Mouse (Mus musculus) kidney, adult 9 months (tissue): ENCODE results near the gene Nanos2.
A peak's percentile ranks its signal among the peaks of the same experiment; 100 is the strongest.

Experiments used
- DNase-seq: peaks from one replicate; pipeline ENCODE4 v3.0.0; 2022

Gene Nanos2

GRCm38 (mm10) chr7:18991660-18992293 is 4.6 kb downstream of the Nanos2 start:
- DNase-seq, result no peak

DNA sequence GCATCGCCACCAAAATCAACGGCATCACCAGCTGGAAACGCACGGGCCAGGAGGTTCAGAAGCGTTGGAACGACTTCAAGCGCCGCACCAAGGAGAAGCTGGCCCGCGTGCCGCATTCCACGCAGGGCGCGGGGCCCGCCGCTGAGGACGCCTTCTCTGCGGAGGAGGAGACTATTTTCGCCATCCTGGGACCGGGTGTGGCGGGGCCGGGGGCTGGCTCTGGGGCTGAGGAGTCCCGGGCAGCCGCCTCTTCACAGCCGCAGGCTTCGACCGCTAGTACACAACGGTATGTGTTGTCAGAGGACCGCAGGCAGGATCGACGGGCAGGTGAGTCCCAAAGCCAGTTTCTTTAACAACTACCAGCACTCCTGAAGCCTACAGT is 5.1 kb downstream of the Nanos2 start:
- DNase-seq, result no peak

DNA sequence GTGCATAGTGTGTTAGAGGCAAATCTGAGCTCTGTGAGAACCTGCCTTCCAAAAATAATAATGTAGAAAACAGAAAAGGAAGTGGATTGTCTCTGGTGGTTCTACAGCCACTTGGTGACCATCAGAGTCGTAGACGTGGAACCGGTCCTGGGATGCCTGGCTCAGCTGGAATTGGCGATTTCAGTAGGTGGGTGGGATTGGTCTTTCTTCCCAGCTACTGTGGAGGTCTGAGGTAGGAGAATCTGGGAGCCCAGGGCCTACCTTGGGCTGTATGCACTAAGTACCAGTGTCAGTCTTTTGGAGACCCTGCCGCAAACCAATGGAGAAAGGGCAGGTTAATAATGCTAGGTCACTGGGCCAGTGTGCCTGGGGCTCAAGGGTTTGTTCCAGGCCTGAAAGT is 5.8 kb downstream of the Nanos2 start:
- no peak for DNase-seq

DNA sequence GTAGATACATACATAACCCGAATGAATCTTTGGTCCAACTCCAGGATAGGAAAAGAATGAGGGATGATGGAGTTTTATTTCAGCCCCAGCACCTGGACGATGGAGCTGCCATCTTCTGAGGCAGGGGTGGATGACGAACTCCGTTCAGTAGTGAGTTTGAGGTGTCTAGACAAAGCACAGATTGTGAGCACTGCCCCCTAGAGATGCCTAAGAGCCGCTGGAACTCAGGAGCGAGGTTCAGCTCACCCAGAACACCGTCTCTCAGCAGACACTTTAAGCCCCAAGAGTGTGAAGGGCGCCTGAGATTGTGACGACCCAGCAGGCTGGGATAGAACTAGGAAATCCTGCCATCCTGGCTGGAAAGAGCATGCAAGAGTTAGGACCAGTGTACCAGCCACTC is 11.6 kb downstream of the Nanos2 start:
- no peak for DNase-seq

DNA sequence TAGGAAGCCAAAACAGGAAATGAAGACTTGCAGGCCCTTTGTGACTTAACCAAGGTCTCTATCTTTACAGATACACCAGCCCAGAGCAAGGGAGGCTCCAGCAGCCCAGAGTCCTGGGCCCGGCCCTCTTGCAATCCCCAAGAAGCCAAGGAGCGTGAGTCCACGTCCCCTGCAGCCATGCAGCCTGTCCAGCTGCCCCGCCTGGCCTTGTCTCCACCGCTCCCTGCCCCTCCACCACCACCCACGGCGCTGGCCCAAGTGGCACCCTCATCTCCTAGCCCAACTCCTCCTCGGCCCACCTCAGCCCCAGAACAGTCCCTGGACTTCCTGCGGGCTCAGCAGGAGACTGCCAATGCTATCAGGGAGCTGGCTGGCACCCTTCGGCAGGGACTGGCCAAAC is 13.2 kb downstream of the Nanos2 start:
- DNase-seq, result no peak

DNA sequence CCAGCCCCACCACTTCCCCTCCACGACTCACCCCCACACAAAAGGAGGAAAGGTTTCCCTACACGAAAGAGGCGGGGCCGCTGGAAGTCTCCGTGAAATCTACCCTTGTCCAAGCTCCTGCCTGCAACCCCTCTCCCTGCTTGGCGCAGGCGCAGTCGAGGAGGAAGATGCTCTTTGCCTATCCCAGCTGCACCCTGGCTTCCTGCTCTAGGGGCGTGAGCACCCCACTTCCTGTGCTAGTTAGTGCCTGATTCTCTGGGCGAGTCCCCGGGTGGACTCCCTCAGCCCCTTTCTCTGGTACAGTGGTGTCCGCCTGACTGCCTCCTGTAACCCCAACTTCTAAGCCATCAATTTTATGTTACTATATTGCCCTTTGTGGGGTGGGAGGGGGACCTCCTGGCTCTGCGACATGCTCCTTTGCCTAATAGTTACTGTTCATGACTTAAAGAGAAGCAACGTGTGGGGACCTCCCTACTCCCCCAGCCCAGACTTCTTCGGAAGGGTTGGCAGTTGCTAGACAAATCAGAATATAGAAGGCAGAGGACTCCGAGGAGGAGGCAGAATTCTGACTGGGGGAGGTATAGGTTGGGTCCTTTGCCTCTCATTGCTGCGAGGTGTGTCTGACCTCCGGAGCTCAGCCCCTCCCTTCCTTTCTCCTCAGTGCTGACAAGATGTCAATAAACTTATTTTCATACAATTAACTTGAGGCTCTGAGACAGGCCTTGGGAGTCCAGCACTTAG is 14.0 kb downstream of the Nanos2 start:
- DNase-seq, result peak; percentile 67

GRCm38 (mm10) chr7:19001807-19002085 is 14.5 kb downstream of the Nanos2 start:
- no peak for DNase-seq

GRCm38 (mm10) chr7:19002115-19002514 is 14.9 kb downstream of the Nanos2 start:
- DNase-seq, result no peak

DNA sequence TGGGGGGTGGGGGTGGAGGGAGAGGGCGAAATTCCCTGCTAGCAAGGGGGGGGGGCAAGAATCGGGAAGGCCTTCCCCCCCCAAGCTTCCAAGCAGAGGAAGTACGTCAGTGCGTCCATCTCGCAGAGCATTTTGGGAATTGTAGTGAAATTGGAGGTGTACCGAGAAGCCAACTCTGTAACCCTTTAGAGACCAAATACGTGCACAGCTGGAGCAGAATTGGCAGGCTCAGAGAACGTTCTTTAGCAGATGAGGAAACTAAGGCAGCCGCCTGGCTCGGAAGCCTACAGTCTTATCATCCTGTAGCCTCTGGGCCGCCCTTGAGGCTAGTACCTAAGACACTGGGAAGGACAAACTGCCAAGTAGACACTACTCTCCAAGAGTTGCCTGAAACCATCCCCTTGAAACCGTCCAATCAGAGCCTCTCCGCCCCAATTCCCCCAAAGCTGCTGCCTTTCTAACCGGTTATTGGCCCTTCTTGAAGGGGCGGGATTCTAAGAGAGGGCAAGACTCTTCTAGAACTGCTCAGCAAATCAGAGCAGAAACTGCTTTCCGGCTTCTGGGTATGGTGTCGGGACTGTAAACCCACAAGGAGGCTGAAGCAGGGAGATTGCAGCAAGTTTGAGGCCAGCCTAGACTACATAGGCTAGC is 15.8 kb downstream of the Nanos2 start:
- DNase-seq, result peak; percentile 92

DNA sequence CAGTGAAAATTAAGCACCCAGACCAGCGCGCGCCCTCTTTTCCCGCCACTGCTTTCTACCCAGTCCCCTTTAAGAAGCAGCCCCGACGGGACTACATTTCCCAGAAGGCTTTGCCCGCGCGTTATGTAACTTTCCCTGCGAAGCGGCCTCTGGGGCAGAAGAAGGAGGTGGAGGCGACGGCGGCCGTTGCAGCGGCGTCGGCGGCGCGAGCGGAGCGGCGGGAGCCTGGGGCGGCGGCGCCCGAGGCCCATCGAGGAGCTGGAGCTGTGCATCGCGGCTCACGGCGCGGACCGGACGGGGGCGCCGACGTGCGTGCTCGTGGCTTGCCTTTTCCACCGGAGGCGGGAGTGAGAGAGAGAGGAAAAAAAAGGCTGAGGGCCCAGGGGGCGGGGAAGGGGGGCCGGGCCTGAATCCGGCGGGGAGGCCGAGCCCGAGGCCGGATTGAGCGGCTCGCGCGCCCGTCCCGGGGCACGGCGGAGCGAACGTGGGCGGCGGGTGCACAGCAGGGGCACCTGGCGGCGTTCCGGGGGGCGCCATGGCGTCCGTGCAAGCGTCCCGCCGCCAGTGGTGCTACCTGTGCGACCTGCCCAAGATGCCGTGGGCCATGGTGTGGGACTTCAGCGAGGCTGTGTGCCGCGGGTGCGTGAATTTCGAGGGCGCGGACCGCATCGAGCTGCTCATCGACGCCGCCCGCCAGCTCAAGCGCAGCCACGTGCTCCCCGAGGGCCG is 16.9 kb downstream of the Nanos2 start, which contains the start of gene Irf2bp1:
TSS of gene Irf2bp1 (plus strand) at position 143 of the 729 bp plus-strand sequence.
- peak; percentile 97 for DNase-seq

GRCm38 (mm10) chr7:19004631-19005079 is 17.5 kb downstream of the Nanos2 start:
- DNase-seq, result no peak

- DNase-seq, result no peak
Measured at GRCm38 (mm10) chr7:19005417-19006121, 18.4 kb downstream of the Nanos2 start.

DNA sequence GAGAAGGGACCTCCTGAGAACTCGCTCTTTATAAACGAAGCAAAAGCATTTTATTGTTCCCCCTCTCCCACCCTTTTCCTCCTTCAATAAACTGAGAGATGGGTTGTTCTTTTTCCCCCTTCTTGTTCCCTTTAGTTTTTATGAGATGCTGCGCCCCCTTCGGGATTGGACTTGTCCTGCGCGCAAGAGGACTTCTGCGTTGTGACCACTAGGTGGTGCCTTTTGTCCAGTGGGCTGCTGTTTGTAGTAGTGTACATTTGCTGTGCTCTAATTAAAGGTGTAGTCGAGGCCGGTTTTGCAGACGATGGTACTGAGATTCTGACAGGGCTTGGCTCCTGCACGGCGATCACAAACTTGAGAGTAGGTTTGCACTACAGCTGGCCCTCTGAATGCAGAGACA is 19.3 kb downstream of the Nanos2 start:
- DNase-seq, result peak; percentile 95

DNA sequence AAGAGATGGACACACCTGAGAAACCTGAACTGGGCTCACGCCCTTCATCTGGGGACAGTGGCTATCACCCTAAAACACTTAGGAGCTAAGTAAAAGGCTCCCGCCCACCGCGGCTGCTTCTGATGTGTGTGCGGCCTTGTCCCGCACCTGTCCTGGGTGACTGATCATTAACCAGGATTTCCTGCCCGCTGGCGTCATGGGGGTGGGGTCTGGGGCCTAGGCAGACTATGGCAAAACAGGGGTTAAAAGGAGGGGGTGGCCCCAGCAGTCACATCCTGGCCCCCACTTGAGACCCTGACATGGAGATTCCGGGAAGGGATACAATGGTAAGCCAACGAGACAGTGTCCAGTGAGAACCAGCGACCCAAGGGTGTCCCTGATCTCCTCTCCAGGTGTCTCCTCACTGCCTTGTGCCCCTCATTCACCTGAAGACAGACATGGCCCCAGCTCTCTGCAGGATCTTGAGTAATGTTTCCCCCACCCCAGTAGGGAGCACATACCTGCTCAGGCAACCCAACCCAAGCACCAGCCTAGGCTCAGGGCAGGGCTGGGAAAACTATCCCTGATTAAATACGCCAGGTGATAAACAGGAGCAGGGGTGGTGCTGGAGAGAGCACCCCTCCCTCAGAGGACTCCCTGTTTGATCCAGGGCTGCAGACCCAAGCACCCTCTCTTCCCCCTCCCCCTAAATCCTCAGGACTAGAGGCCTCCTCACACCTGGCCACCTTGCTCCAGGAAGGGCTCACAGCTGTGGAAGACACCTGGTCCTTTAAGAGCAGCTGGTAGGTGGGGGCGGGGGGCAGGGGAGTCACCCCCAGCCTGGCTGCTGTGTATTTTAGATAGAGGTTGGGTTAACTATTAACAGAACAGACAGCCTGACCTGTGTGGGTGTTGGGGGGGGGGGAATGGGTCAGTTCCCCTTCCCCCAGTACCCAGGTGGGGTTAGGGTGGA is 20.1 kb downstream of the Nanos2 start:
- DNase-seq, result peak; percentile 48

DNA sequence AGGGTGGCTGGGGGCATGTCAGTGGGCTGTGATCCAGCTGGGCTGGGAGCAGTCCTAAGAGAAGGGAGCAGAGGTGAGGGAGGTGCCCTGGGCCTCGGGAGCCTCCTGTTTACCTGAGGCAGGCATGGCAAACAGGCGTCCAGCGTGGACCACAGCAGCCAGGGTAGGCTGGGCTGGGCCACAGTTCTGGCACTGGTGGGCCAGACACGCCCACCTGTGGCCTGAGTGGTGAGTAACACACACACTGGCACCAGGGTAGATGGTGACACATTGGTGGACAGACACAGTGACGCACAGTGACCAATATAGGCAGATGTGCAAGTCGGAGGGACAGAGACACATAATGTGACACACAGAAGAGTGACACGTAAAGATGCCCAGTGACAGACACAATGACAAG is 23.4 kb downstream of the Nanos2 start:
- DNase-seq, result no peak

DNA sequence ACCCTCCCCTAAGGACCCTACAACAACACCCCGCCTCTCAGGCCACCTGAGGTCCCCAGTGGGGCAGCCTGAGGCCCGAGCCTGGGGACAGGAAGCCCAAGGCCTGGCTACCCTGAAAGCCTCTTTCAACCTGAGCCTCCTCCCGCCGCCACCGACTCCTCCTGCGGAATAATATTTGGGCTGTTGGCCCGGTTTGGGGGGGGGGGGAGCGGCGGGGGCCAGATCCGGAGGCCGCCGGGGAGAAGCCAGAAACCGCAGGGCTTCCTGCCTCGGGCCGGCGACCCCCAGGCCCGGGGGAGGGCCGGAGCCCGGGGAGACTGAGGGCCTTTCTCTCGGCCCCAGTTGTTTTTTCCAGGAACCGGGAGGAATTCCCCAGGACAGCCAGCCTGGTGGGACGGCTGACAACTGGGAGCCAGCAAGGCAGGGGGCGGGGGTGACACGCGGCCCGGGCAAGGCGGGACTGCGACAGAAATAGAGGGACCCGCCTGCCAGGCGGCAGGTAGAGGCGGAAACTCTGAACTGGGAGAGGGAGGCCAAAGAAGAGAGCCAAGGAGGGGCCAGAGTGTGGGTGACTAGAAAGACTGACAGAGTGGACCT is 24.9 kb downstream of the Nanos2 start:
- DNase-seq, result no peak

GRCm38 (mm10) chr7:19012882-19013281 is 25.7 kb downstream of the Nanos2 start:
- DNase-seq, result no peak

DNA sequence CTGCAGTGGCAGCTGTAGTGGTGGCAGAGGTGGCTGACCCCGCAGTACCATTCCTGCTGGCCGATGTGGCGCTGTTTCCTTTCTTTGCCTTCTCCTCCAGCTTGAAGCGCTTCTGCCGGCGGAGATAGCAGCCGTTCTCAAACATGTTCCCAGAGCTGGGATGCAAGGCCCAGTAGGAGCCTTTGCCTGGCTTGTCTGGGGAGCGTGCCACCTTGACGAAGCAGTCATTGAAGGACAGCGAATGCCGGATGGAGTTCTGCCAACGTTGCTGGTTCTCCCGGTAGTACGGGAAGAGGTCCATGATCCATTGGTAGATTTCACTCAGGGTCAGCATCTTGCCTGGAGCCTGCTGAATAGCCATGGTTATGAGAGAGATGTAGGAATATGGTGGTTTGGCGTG is 27.3 kb downstream of the Nanos2 start:
- no peak for DNase-seq

- DNase-seq, result no peak
Measured at GRCm38 (mm10) chr7:19016042-19016441, 28.8 kb downstream of the Nanos2 start.

- no peak for DNase-seq
Measured at GRCm38 (mm10) chr7:19017909-19018308, 30.7 kb downstream of the Nanos2 start.

GRCm38 (mm10) chr7:19021048-19021447 is 33.8 kb downstream of the Nanos2 start:
- no peak for DNase-seq
